Mouse (Mus musculus): ENCODE measurements around the gene Oxnad1. TPM values are rescaled to one million over a fixed set of nuclear protein-coding genes. Genes with fewer than 3 reads are reported as not detected.
"Not testable (repeated sequence)": the region's sequence is repeated elsewhere in the genome, so short reads cannot be mapped to it uniquely, and the experiment has no call there.

Gene Oxnad1
- polyA plus RNA-seq, 1 experiment = 13.2 TPM

- H3K4me3 ChIP-seq (replicated peaks; ENCODE audit: extremely low read depth, low read depth, low read length) = no peak overlapping the region
- H3K4me1 ChIP-seq (ENCODE audit: control insufficient read depth, insufficient read depth, low read length) = no peaks in the 10 kb centered on the region
- no peak for DNase-seq
- TF ChIP-seq POLR2A (IDR thresholded peaks at IDR 0.05; ENCODE audit: borderline replicate concordance, extremely low read depth, low read depth, low read length) = no peak
- no peak for TF ChIP-seq CTCF (IDR thresholded peaks at IDR 0.05; ENCODE audit: insufficient read depth, low read length)
- 36% methylated on average over 2 of the region's 2 CpGs for WGBS
Observed at GRCm38 (mm10) chr14:32134293-32134692, 49.1 kb downstream of the Oxnad1 start.

DNA sequence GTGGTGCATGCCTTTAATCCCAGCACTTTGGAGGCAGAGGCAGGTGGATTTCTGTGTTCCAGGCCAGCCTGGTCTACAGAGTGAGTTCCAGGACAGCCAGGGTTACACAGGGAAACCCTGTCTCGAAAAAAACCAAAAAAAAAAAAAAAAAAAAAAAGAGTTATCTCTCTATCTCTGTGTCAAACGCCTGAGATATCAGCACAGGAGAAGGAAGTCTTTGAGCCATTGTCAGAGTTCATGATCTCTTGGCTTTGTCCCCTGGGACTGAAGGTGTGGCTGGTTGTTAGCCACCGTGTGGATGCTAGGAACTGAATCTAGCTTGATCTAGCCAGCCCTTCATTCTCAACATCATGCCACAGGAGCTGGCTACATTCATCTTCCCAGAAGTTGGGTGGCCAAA lies 51.3 kb downstream of the Oxnad1 start:
- H3K4me1 ChIP-seq (ENCODE audit: control insufficient read depth, insufficient read depth, low read length); DNase-seq; H3K4me3 ChIP-seq (replicated peaks; ENCODE audit: extremely low read depth, low read depth, low read length): not testable (repeated sequence)
- WGBS = 40% methylated on average over 3 of the region's 3 CpGs

- WGBS = 86% methylated on average over 5 of the region's 5 CpGs
Observed at GRCm38 (mm10) chr14:32140359-32140965, 55.3 kb downstream of the Oxnad1 start.

DNA sequence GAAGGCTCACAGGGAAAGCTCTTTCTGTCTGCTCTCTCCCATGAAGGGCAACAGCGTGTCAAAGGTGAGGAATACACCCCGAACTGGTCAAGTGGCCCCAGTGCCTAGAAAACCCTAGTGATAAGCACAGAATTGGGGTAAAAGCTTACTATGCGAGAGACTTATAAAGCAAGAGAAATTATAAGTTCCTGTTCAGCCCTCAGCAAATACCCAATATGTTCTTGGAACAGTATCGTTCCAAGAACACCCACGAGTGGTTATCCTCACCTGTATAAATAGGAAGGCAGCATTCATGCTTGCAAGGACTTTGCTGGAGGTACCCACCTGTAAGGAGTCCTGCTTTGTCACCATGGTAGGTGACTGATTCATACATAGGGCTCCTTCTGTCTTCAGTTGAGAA lies 56.5 kb downstream of the Oxnad1 start, which contains the start of gene Msmb:
Msmb (plus strand) TSS at position 301 of the 400 bp plus-strand sequence.
- DNase-seq = no peak
- WGBS = 80% methylated on average over 5 of the region's 5 CpGs
- no peak within 1 kb of the TSS for H3K4me3 ChIP-seq (replicated peaks; ENCODE audit: extremely low read depth, low read depth, low read length)
- H3K4me1 ChIP-seq (ENCODE audit: control insufficient read depth, insufficient read depth, low read length) = no peaks in the 10 kb centered on the region
- TF ChIP-seq CTCF (IDR thresholded peaks at IDR 0.05; ENCODE audit: insufficient read depth, low read length) (no peak), POLR2A (IDR thresholded peaks at IDR 0.05; ENCODE audit: borderline replicate concordance, extremely low read depth, low read depth, low read length) (no peak)

More at GRCm38 (mm10) chr14:32140359-32140965, 55.3 kb downstream of the Oxnad1 start:
- no peaks in the 10 kb centered on the region for H3K4me1 ChIP-seq (ENCODE audit: control insufficient read depth, insufficient read depth, low read length)
- H3K4me3 ChIP-seq (replicated peaks; ENCODE audit: extremely low read depth, low read depth, low read length) = no peak overlapping the region
- TF ChIP-seq POLR2A (IDR thresholded peaks at IDR 0.05; ENCODE audit: borderline replicate concordance, extremely low read depth, low read depth, low read length) = no peak
- TF ChIP-seq CTCF (IDR thresholded peaks at IDR 0.05; ENCODE audit: insufficient read depth, low read length) = no peak
- no peak for DNase-seq

DNA sequence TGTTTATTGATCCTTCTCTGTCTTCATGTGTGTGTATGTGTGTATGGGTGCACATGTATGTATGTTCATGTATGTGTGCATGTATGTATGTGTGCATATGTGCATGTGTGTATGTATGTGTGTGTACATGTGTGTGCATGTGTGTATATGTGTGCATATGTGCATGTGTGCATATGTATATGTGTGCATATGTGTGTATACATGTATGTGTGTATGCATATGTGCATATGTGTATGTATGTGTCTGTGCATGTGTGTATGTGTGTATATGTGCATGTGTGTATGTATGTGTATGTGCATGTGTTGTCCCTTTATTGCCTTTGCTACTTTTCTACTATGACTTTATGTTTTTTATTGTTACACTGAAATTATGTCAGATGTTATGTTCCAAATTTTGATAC lies 59.6 kb downstream of the Oxnad1 start:
- TF ChIP-seq POLR2A (IDR thresholded peaks at IDR 0.05; ENCODE audit: borderline replicate concordance, extremely low read depth, low read depth, low read length) (no peak), CTCF (IDR thresholded peaks at IDR 0.05; ENCODE audit: insufficient read depth, low read length) (no peak)
- Histone ChIP-seq H3K4me3 (replicated peaks; ENCODE audit: extremely low read depth, low read depth, low read length) (no peak overlapping the region), H3K4me1 (ENCODE audit: control insufficient read depth, insufficient read depth, low read length) (no peaks in the 10 kb centered on the region)
- DNase-seq = no peak

GRCm38 (mm10) chr14:32145401-32145800 lies 60.2 kb downstream of the Oxnad1 start:
- Histone ChIP-seq H3K4me1 (ENCODE audit: control insufficient read depth, insufficient read depth, low read length) (no peaks in the 10 kb centered on the region), H3K4me3 (replicated peaks; ENCODE audit: extremely low read depth, low read depth, low read length) (no peak overlapping the region)
- no peak for TF ChIP-seq POLR2A (IDR thresholded peaks at IDR 0.05; ENCODE audit: borderline replicate concordance, extremely low read depth, low read depth, low read length)
- TF ChIP-seq CTCF (IDR thresholded peaks at IDR 0.05; ENCODE audit: insufficient read depth, low read length) = no peak
- 70% methylated on average over 4 of the region's 4 CpGs for WGBS
- no peak for DNase-seq

GRCm38 (mm10) chr14:32145809-32146511 lies 60.8 kb downstream of the Oxnad1 start:
- DNase-seq = no peak
- H3K4me3 ChIP-seq (replicated peaks; ENCODE audit: extremely low read depth, low read depth, low read length) = no peak overlapping the region
- TF ChIP-seq POLR2A (IDR thresholded peaks at IDR 0.05; ENCODE audit: borderline replicate concordance, extremely low read depth, low read depth, low read length) (no peak), CTCF (IDR thresholded peaks at IDR 0.05; ENCODE audit: insufficient read depth, low read length) (no peak)
- H3K4me1 ChIP-seq (ENCODE audit: control insufficient read depth, insufficient read depth, low read length) = no peaks in the 10 kb centered on the region
- WGBS = 62% methylated on average over 7 of the region's 7 CpGs

DNA sequence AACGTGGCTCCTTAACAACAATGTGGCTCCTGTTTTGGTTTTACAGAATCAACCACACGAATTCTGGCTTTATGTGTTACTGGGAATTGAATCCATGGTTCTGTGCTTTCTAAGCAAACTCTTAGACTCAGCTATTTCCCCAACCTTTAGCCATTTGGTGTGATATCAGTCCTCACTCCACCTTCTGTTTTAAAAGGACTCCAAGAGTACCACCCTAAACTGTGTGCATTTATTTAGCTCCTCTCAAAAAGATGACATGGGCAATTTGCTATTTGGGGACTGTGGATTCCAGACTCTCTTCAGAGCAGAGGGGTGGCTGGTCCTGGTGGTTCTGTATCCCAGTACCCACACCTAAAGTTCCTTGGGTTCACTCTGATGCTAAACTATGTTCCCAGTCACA lies 61.4 kb downstream of the Oxnad1 start:
- DNase-seq = no peak
- TF ChIP-seq POLR2A (IDR thresholded peaks at IDR 0.05; ENCODE audit: borderline replicate concordance, extremely low read depth, low read depth, low read length) (no peak), CTCF (IDR thresholded peaks at IDR 0.05; ENCODE audit: insufficient read depth, low read length) (no peak)
- 65% methylated on average over 2 of the region's 2 CpGs for WGBS
- no peak overlapping the region for H3K4me3 ChIP-seq (replicated peaks; ENCODE audit: extremely low read depth, low read depth, low read length)
- H3K4me1 ChIP-seq (ENCODE audit: control insufficient read depth, insufficient read depth, low read length) = no peaks in the 10 kb centered on the region

- 92% methylated on average over 2 of the region's 2 CpGs for WGBS
- DNase-seq = no peak
- TF ChIP-seq POLR2A (IDR thresholded peaks at IDR 0.05; ENCODE audit: borderline replicate concordance, extremely low read depth, low read depth, low read length) (no peak), CTCF (IDR thresholded peaks at IDR 0.05; ENCODE audit: insufficient read depth, low read length) (no peak)
- H3K4me3 ChIP-seq (replicated peaks; ENCODE audit: extremely low read depth, low read depth, low read length) = no peak overlapping the region
- H3K4me1 ChIP-seq (ENCODE audit: control insufficient read depth, insufficient read depth, low read length) = no peaks in the 10 kb centered on the region
Observed at GRCm38 (mm10) chr14:32150872-32151271, 65.7 kb downstream of the Oxnad1 start.
